Mouse (Mus musculus) small intestine, adult 2 months (tissue): ENCODE results near the gene Rfesd.

Experiments
- CTCF ChIP-seq: fragments of 200-500 bp; IDR thresholded peaks from 2 replicates; pipeline ENCODE4 v1.5.1; 2012; ENCODE audit warnings: low read depth, mild to moderate bottlenecking, control low read depth, inconsistent platforms, low read length, moderate library complexity, mixed read lengths; ENCODE audit not compliant: insufficient replicate concordance, insufficient read length; ENCODE audit errors: extremely low read depth
- POLR2A ChIP-seq: fragments of 200-500 bp; IDR thresholded peaks from 2 replicates; pipeline ENCODE4 v1.6.1; 2012; ENCODE audit warnings: low read depth, mild to moderate bottlenecking, control low read depth, inconsistent platforms, low read length, moderate library complexity

GRCm38 (mm10) chr13:76057267-76058069 lies 38.9 kb upstream of the Rfesd start:
- TF ChIP-seq CTCF = no peak
- TF ChIP-seq POLR2A = no peak
